ENCODE assay signal across 15 mouse cellular contexts in genomic region chr13:24194018-24194417, GRCm38 (mm10).
A peak's percentile ranks its signal among the peaks of the same experiment; 100 is the strongest.
DNase-seq lines count a peak whose midpoint lies in the region; ATAC-seq and TF ChIP-seq lines count a peak whose summit lies in the region.
"Had no signal": no experiment of that assay in that cellular context is flagged by ENCODE, and none has a peak within 500 bp of the region (broad histone marks: within the 10 kb centered on the region; RNA-seq: fewer than 3 reads in every experiment).

No protein-coding gene starts in this region.

- intact Hi-C loops in heart, adult 2 months (cut with DNase I): no loop called here
- intact Hi-C loops in heart, postnatal 25 days (cut with DNase I): no loop called here

- 83% methylated on average over 5 of the region's 5 CpGs for WGBS in heart, adult 2 months
- 84% methylated on average over 5 of the region's 5 CpGs for WGBS in midbrain, postnatal 0 days
- 90% methylated on average over 5 of the region's 5 CpGs for WGBS in midbrain, embryonic 11.5 days
- 77% methylated on average over 5 of the region's 5 CpGs for WGBS in bone marrow, adult 2 months
- WGBS in midbrain, embryonic 13.5 days: 85% methylated on average over 5 of the region's 5 CpGs

- no peaks in the 10 kb centered on the region for H3K79me2 ChIP-seq in heart, adult 2 months (replicated peaks; ENCODE audit: control insufficient read depth, insufficient read depth, low read length)

- H3K36me3 ChIP-seq in heart, adult 2 months (ENCODE audit: control insufficient read depth, insufficient read depth, low read length): no peaks in the 10 kb centered on the region
- no peaks in the 10 kb centered on the region for H3K36me3 ChIP-seq in midbrain, postnatal 0 days (ENCODE audit: insufficient read depth, low read length)
- H3K36me3 ChIP-seq in midbrain, embryonic 11.5 days (ENCODE audit: control insufficient read depth, insufficient read depth, low read length): no peaks in the 10 kb centered on the region
- no peaks in the 10 kb centered on the region for H3K36me3 ChIP-seq in testis, adult 2 months (ENCODE audit: control insufficient read depth, insufficient read depth, low read length)
- H3K36me3 ChIP-seq in midbrain, embryonic 13.5 days: no peaks in the 10 kb centered on the region
- H3K36me3 ChIP-seq: embryonic facial prominence, embryonic 15.5 days; limb, embryonic 12.5 days; neural tube, embryonic 13.5 days had no signal

- peak; percentile 55 for TF ChIP-seq CTCF in heart, adult 2 months (IDR thresholded peaks at IDR 0.05)
- TF ChIP-seq CTCF in midbrain, postnatal 0 days (IDR thresholded peaks at IDR 0.05): peak; percentile 54
- peak; percentile 66 for TF ChIP-seq CTCF in bone marrow, adult 2 months (IDR thresholded peaks at IDR 0.05; ENCODE audit: control insufficient read depth, insufficient read depth, low read length)
- TF ChIP-seq CTCF in testis, adult 2 months (IDR thresholded peaks at IDR 0.05; ENCODE audit: control insufficient read depth, insufficient read depth, insufficient replicate concordance, low read depth, low read length): peak; percentile 95; the same call in 1 of the 2 replicates

- no peak overlapping the region for H3K9ac ChIP-seq in heart, adult 2 months (ENCODE audit: low read depth, low read length)
- no peak overlapping the region for H3K9ac ChIP-seq in midbrain, postnatal 0 days (replicated peaks; ENCODE audit: low read length, poor library complexity, severe bottlenecking)
- H3K9ac ChIP-seq in midbrain, embryonic 11.5 days (ENCODE audit: low read length): no peak overlapping the region
- H3K9ac ChIP-seq in midbrain, embryonic 13.5 days (replicated peaks): no peak overlapping the region
- H3K9ac ChIP-seq: embryonic facial prominence, embryonic 15.5 days; limb, embryonic 12.5 days; neural tube, embryonic 13.5 days had no signal

- H3K27me3 ChIP-seq in heart, adult 2 months (ENCODE audit: control insufficient read depth, insufficient read depth, low read length): no peaks in the 10 kb centered on the region
- H3K27me3 ChIP-seq in midbrain, postnatal 0 days (ENCODE audit: insufficient read depth, low read length): no peaks in the 10 kb centered on the region
- H3K27me3 ChIP-seq in midbrain, embryonic 11.5 days (ENCODE audit: control insufficient read depth, insufficient read depth, low read length): no peaks in the 10 kb centered on the region
- H3K27me3 ChIP-seq in testis, adult 2 months (ENCODE audit: control insufficient read depth, insufficient read depth, low read length): no peaks in the 10 kb centered on the region
- no peaks in the 10 kb centered on the region for H3K27me3 ChIP-seq in midbrain, embryonic 13.5 days
- H3K27me3 ChIP-seq: embryonic facial prominence, embryonic 15.5 days; limb, embryonic 12.5 days; neural tube, embryonic 13.5 days had no signal

- ATAC-seq in midbrain, postnatal 0 days (ENCODE audit: low FRiP score): no peak
- ATAC-seq in midbrain, embryonic 11.5 days (ENCODE audit: low FRiP score): no peak
- no peak for ATAC-seq in midbrain, embryonic 13.5 days
- ATAC-seq: hindbrain, embryonic 16.5 days had no signal

- DNase-seq in heart, adult 2 months: no peak
- no peak for DNase-seq in heart, postnatal 25 days (ENCODE audit: low spot score)
- no peak for DNase-seq in midbrain, postnatal 0 days (ENCODE audit: low spot score)
- DNase-seq in midbrain, embryonic 11.5 days (ENCODE audit: low spot score, missing footprints): no peak
- DNase-seq in frontal cortex, adult 2 months (ENCODE audit: extremely low spot score in 1 of 2, low spot score in 1 of 2): no peak
- DNase-seq: adrenal gland, adult 2 months; kidney, postnatal 4 days had no signal

- TF ChIP-seq POLR2A in heart, adult 2 months (IDR thresholded peaks at IDR 0.05; ENCODE audit: insufficient read depth, low read depth, low read length): no peak
- TF ChIP-seq POLR2A in bone marrow, adult 2 months (IDR thresholded peaks at IDR 0.05; ENCODE audit: borderline replicate concordance, control insufficient read depth, low read depth, low read length): no peak
- TF ChIP-seq POLR2A in testis, adult 2 months (IDR thresholded peaks at IDR 0.05; ENCODE audit: control insufficient read depth, low read depth, low read length): no peak

- no peaks in the 10 kb centered on the region for H3K9me3 ChIP-seq in midbrain, postnatal 0 days (ENCODE audit: low read length)
- H3K9me3 ChIP-seq in midbrain, embryonic 11.5 days (ENCODE audit: control insufficient read depth, low read length): peaks cover 3% of the 10 kb centered on the region; the same call in 1 of the 2 replicates
- peaks cover 2% of the 10 kb centered on the region for H3K9me3 ChIP-seq in midbrain, embryonic 13.5 days
- H3K9me3 ChIP-seq: embryonic facial prominence, embryonic 15.5 days; neural tube, embryonic 13.5 days had no signal

- no peak overlapping the region for H3K4me3 ChIP-seq in heart, adult 2 months
- H3K4me3 ChIP-seq in midbrain, postnatal 0 days (ENCODE audit: low read depth, low read length): no peak overlapping the region
- H3K4me3 ChIP-seq in midbrain, embryonic 11.5 days (ENCODE audit: low read depth, low read length): no peak overlapping the region
- no peak overlapping the region for H3K4me3 ChIP-seq in bone marrow, adult 2 months (replicated peaks; ENCODE audit: control insufficient read depth, low read depth, low read length)
- H3K4me3 ChIP-seq in testis, adult 2 months (ENCODE audit: control insufficient read depth, low read depth, low read length): no peak overlapping the region
- no peak overlapping the region for H3K4me3 ChIP-seq in midbrain, embryonic 13.5 days (replicated peaks)
- H3K4me3 ChIP-seq: embryonic facial prominence, embryonic 15.5 days; limb, embryonic 12.5 days; neural tube, embryonic 13.5 days had no signal

- no peaks in the 10 kb centered on the region; the same call in 1 of the 2 replicates for H3K4me1 ChIP-seq in heart, adult 2 months (ENCODE audit: control insufficient read depth, insufficient read depth, low read length)
- peaks cover 13% of the 10 kb centered on the region; the same call in 1 of the 2 replicates for H3K4me1 ChIP-seq in midbrain, postnatal 0 days (ENCODE audit: insufficient read depth, low read length)
- H3K4me1 ChIP-seq in midbrain, embryonic 11.5 days (ENCODE audit: control insufficient read depth, insufficient read depth, low read length): peaks cover 5% of the 10 kb centered on the region; the same call in 1 of the 2 replicates
- H3K4me1 ChIP-seq in bone marrow, adult 2 months (ENCODE audit: control insufficient read depth, insufficient read depth, low read length): no peaks in the 10 kb centered on the region
- no peaks in the 10 kb centered on the region for H3K4me1 ChIP-seq in testis, adult 2 months (ENCODE audit: control insufficient read depth, insufficient read depth, low read length)
- peaks cover 17% of the 10 kb centered on the region for H3K4me1 ChIP-seq in midbrain, embryonic 13.5 days (replicated peaks)

- no peak overlapping the region for H3K27ac ChIP-seq in heart, adult 2 months
- H3K27ac ChIP-seq in midbrain, postnatal 0 days (ENCODE audit: low read depth, low read length): no peak overlapping the region
- no peak overlapping the region for H3K27ac ChIP-seq in midbrain, embryonic 11.5 days (ENCODE audit: low read depth, low read length)
- no peak overlapping the region for H3K27ac ChIP-seq in bone marrow, adult 2 months (ENCODE audit: control insufficient read depth, insufficient read depth, low read depth, low read length, poor library complexity)
- H3K27ac ChIP-seq in testis, adult 2 months (ENCODE audit: control insufficient read depth, insufficient read depth, low read depth, low read length): no peak overlapping the region
- H3K27ac ChIP-seq in midbrain, embryonic 13.5 days: no peak overlapping the region
- H3K27ac ChIP-seq: embryonic facial prominence, embryonic 15.5 days; neural tube, embryonic 13.5 days had no signal

- TF ChIP-seq EP300 in heart, adult 2 months (IDR thresholded peaks at IDR 0.05; ENCODE audit: insufficient read depth, low read depth, low read length): no peak

- H3K4me2 ChIP-seq in midbrain, postnatal 0 days (ENCODE audit: low read depth, low read length, poor library complexity, severe bottlenecking): no peak overlapping the region
- no peak overlapping the region for H3K4me2 ChIP-seq in midbrain, embryonic 11.5 days
- no peak overlapping the region for H3K4me2 ChIP-seq in midbrain, embryonic 13.5 days (replicated peaks)
- H3K4me2 ChIP-seq: embryonic facial prominence, embryonic 15.5 days; heart, embryonic 11.5 days; limb, embryonic 12.5 days; neural tube, embryonic 13.5 days had no signal
